Mouse (Mus musculus) heart, embryonic 15.5 days (tissue): ENCODE measurements around the gene 1700123O20Rik. TPM values are rescaled to one million over a fixed set of nuclear protein-coding genes. Genes with fewer than 3 reads are reported as not detected.

Experiments used
- ATAC-seq: fragments of 200-750 bp; cut with Nextera tagmentation; replicated peaks from 2 replicates; pipeline ENCODE4 v1.8.0; 2017; ENCODE audit warnings: low read depth, moderate TSS enrichment; ENCODE audit not compliant: insufficient number of reproducible peaks, insufficient read depth, low FRiP score
- H3K27ac ChIP-seq: fragments of 300-500 bp; sonication (generic); 2 replicates; pipeline ENCODE4 v1.5.1; 2015; ENCODE audit warnings: mild to moderate bottlenecking, inconsistent platforms
- H3K27me3 ChIP-seq: fragments of 300-500 bp; sonication (generic); 2 replicates; pipeline ENCODE4 v1.6.1; 2015; ENCODE audit warnings: inconsistent platforms
- H3K36me3 ChIP-seq: fragments of 300-500 bp; sonication (generic); 2 replicates; pipeline ENCODE4 v1.6.1; 2015; ENCODE audit warnings: mild to moderate bottlenecking, inconsistent platforms
- H3K4me1 ChIP-seq: fragments of 300-500 bp; sonication (generic); replicated peaks from 2 replicates; pipeline ENCODE4 v1.6.1; 2015; ENCODE audit warnings: inconsistent platforms
- H3K4me2 ChIP-seq: fragments of 300-500 bp; sonication (generic); 2 replicates; pipeline ENCODE4 v1.6.1; 2015; ENCODE audit warnings: inconsistent platforms, mild to moderate bottlenecking, moderate library complexity
- H3K4me3 ChIP-seq: fragments of 300-500 bp; sonication (generic); 2 replicates; pipeline ENCODE4 v1.5.1; 2015; ENCODE audit warnings: mild to moderate bottlenecking, inconsistent platforms
- H3K9ac ChIP-seq: fragments of 300-500 bp; sonication (generic); 2 replicates; pipeline ENCODE4 v1.6.1; 2015; ENCODE audit warnings: mild to moderate bottlenecking, inconsistent platforms
- H3K9me3 ChIP-seq: fragments of 300-500 bp; sonication (generic); replicated peaks from 2 replicates; pipeline ENCODE4 v1.6.1; 2016; ENCODE audit warnings: inconsistent platforms
- WGBS: fragments of 180-500 bp; shearing (Covaris S2); methylation state at CpG from one replicate; pipeline ENCODE4 v1.1.7; 2015; ENCODE audit warnings: mixed read lengths; 5-methylcytosine and 5-hydroxymethylcytosine counted together
- polyA plus RNA-seq: library from polyadenylated mRNA; unstranded; fragments of >200 nt; fragmentation: Nextera tagmentation; extraction: Ambion mirVana; gene quantifications from 2 replicates; pipeline ENCODE4 v1.2.1, GENCODE M21; 2015

1700123O20Rik gene
- polyA plus RNA-seq: 40.7 and 42.3 TPM in 2 replicates

DNA sequence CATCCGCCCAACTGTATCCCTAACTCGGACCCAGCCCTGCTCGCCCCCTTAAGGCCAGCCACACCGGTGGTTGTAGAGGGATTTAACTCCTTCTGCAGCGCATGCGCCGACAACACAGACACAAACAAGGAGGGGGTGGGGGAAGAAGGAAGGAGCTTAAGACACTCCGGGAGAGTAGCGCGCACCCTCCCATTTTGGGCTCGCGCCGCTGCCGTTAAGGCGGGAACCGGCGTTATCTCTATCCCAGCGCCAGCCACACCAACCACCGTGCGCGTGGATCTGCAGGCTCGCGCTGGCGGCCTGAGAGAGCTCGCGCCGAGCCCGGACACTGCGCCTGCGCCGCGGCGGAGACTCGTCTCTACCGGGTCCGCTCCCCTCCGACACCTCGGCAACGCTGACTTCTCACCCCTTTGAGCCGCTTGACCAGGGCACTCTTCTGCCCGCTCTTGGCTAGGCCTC is at the start of gene 1700123O20Rik:
1700123O20Rik (plus strand) TSS at position 154 of the 459 bp plus-strand sequence.
- peaks cover 28% of the 10 kb centered on the region for H3K4me1 ChIP-seq
- peak within 1 kb of the TSS; percentile 78 for H3K4me3 ChIP-seq
- H3K27me3 ChIP-seq: no peaks in the 10 kb centered on the region
- peak within 1 kb of the TSS; percentile 97 for H3K27ac ChIP-seq
- WGBS: under 1% methylated on average over 41 of the region's 41 CpGs
- peak within 1 kb of the TSS; percentile 94 for H3K9ac ChIP-seq
- peak within 1 kb of the TSS; percentile 66 for H3K4me2 ChIP-seq
- no peaks in the 10 kb centered on the region for H3K9me3 ChIP-seq
- H3K36me3 ChIP-seq: peaks cover 30% of the 10 kb centered on the region
- peak; percentile 82 for ATAC-seq

DNA sequence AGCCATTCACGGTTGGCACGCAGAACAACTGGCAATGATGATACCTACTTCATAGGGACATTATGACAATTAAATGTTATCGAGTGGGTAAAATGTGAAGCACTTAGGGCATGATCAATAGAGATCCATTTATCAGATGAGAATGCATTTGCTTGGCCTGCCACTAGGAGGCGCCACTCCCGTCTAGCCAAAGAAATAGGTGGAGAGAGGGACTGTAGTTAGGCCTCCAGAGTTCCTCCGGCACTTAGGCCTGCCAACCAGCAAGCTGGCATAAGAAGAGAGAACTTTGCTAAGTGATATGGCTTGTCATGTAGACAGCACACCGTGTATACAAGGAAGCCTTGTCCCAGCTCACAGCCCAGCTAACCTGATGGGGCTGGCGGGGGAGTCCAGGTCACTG is 49.1 kb upstream of the 1700123O20Rik start:
- H3K27me3 ChIP-seq: no peaks in the 10 kb centered on the region; the same call in 1 of the 2 replicates
- peaks cover 14% of the 10 kb centered on the region for H3K4me1 ChIP-seq
- H3K9ac ChIP-seq: no peak overlapping the region
- H3K36me3 ChIP-seq: peaks cover 7% of the 10 kb centered on the region; the same call in 1 of the 2 replicates
- H3K9me3 ChIP-seq: no peaks in the 10 kb centered on the region
- 57% methylated on average over 8 of the region's 8 CpGs for WGBS
- H3K27ac ChIP-seq: no peak overlapping the region
- no peak overlapping the region for H3K4me2 ChIP-seq
- H3K4me3 ChIP-seq: no peak overlapping the region
- ATAC-seq: no peak

DNA sequence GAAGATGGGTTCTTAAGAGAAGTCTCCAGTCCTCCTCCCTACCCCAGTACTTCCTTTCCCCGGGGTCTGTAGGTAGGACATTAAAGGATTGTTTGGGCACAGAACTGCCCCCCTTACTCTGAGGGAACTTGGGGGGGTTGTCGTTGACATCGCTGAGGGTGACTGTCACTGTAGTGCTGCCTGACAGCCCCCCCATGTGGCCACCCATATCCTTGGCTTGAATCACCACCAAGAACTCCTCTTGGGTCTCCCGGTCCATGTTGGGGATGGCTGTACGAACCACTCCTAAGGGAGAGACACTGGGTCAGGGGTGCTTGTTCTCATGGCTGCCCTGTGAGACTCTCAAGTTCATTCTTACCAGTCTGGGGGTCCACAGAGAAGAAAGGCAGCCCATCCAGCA is 47.8 kb upstream of the 1700123O20Rik start:
- H3K36me3 ChIP-seq: peaks cover 11% of the 10 kb centered on the region

DNA sequence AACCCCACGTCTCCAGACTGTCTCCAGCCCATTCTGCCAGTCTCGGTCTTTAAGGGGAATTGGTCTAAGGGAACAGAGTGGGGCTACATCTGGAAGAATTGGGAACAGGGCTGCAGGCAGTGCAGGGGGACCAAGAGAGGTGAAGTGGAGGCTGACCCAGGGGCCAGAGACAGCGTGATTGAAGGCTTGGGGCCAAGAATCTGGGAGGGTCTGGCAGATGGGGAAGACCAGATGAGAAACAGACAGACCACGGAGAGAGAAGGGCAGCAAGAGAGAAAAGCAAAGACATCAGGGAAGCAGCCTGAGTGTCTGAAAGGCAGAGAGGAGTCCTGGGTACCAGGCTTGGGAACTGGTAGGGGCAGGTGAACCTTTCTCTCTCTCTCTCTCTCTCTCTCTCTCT is 45.9 kb upstream of the 1700123O20Rik start:
- no peak for ATAC-seq
- Histone ChIP-seq H3K4me2 (peak overlapping the region; percentile 99), H3K4me1 (peaks cover 14% of the 10 kb centered on the region), H3K9ac (no peak overlapping the region), H3K36me3 (peaks cover 30% of the 10 kb centered on the region), H3K27me3 (no peaks in the 10 kb centered on the region; the same call in 1 of the 2 replicates), H3K27ac (no peak overlapping the region), H3K4me3 (peak overlapping the region; percentile 21; the same call in 1 of the 2 replicates), H3K9me3 (no peaks in the 10 kb centered on the region)
- WGBS: 41% methylated on average over 4 of the region's 4 CpGs

More for the DNA sequence above, 47.8 kb upstream of the 1700123O20Rik start:
- Histone ChIP-seq H3K4me3 (no peak overlapping the region), H3K27me3 (no peaks in the 10 kb centered on the region; the same call in 1 of the 2 replicates), H3K4me1 (peaks cover 14% of the 10 kb centered on the region), H3K9me3 (no peaks in the 10 kb centered on the region), H3K27ac (no peak overlapping the region), H3K9ac (no peak overlapping the region), H3K4me2 (no peak overlapping the region)
- 65% methylated on average over 5 of the region's 5 CpGs for WGBS
- no peak for ATAC-seq

DNA sequence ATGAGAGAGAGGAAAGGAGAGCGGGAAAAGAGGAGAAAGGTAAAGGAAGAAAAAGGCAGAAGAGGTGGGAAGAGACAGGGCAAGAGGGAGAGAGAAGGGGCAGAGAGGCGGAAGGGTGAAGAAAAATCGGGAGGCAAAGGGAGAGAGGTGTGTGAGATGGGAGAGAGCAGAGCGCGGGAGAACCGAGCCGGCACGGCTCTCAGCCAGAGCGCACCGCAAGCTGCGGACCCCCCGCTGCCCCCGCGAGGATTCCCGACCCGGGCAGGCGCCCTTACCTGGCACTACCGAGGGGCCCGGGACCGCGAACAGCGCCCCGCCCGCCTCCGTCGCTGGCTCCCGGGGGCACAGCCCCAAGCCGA is 45.1 kb upstream of the 1700123O20Rik start, which contains the start of gene Gm17606:
Gm17606 (plus strand) TSS at position 7 of the 359 bp plus-strand sequence.
- WGBS: 2% methylated on average over 28 of the region's 28 CpGs
- no peak for ATAC-seq
- Histone ChIP-seq H3K4me3 (peak within 1 kb of the TSS; percentile 67), H3K36me3 (peaks cover 38% of the 10 kb centered on the region), H3K27ac (peak within 1 kb of the TSS; percentile 71), H3K4me1 (peaks cover 14% of the 10 kb centered on the region), H3K4me2 (peak within 1 kb of the TSS; percentile 99), H3K9ac (peak within 1 kb of the TSS; percentile 92), H3K9me3 (no peaks in the 10 kb centered on the region), H3K27me3 (no peaks in the 10 kb centered on the region; the same call in 1 of the 2 replicates)

DNA sequence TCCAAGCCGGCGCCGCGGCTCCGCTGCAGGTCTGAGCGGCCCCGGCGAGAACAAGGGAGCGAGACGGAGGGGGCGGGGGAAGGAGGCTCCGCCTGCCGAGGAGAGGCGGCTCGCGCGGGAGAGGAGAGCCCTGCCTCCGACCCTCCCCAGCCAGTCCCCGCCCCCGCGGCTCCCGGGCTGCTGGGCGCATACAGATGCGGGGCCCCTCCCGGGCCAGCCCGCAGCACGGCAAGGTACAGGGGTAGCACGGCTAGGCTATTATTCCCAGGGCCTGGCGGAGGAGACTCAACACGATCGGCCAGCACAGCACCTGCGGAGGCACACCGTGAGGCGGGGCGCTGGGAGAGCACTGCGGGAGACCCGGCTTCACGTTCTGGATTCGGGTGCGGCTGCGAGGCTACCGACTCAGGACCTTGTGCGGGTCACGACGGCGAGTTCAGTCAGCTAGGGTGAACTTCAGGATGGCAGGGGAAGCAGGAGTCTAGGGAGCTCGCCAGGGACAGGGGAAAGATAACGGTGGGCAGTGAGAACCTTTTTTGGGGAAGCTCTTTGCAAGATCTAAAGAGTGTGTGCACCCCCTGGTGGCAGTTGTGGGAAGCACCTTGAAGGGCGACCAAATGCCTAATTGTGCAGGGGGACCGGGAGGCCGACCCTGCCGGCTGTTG is 44.6 kb upstream of the 1700123O20Rik start, which contains the start of gene Cdh24:
Cdh24 (minus strand) TSS at position 60 of the 665 bp plus-strand sequence.
- H3K9ac ChIP-seq: peak within 1 kb of the TSS; percentile 92
- peaks cover 43% of the 10 kb centered on the region for H3K36me3 ChIP-seq
- WGBS: under 1% methylated on average over 42 of the region's 52 CpGs
- peaks cover 14% of the 10 kb centered on the region for H3K4me1 ChIP-seq
- ATAC-seq: peak; percentile 90
- no peaks in the 10 kb centered on the region; the same call in 1 of the 2 replicates for H3K27me3 ChIP-seq
- H3K4me3 ChIP-seq: peak within 1 kb of the TSS; percentile 67
- no peaks in the 10 kb centered on the region for H3K9me3 ChIP-seq
- H3K27ac ChIP-seq: peak within 1 kb of the TSS; percentile 71
- peak within 1 kb of the TSS; percentile 99 for H3K4me2 ChIP-seq

DNA sequence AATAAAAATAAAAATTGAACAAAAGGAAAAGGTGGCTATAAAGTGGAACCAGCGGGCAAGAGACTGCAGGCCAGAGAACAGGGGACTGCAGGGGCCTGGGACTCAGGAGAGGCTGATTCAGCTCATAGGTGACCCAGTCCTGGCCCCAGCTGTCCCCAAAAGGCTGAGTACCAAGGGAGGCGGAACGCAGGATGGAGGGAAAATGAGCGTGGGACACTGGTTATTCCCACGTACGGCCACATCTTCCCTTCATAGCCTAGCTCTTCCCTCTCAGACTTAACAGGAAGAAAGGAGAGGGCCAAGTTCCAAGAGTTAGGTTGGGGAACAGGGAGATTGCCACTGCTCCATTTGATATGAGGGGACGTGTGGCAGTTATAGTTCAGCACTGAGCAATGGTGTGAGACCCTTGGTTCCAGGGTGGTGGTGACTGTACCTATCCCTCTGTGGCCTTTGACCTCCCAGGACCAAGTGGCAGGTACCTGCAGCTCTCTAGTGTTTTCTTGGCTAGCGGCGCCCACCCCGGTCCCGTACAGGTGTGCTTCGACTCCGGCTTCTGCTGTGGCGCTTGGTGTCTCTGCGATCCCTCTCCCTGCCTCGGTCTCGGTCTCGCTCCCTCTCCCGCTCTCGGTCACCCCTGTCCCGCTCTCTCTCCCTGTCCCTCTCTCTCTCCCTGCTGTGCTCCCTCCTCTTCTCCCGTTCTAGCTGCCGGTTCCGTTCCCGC is 43.6 kb upstream of the 1700123O20Rik start:
- no peak overlapping the region for H3K4me3 ChIP-seq
- no peak overlapping the region for H3K27ac ChIP-seq
- H3K36me3 ChIP-seq: peaks cover 53% of the 10 kb centered on the region
- ATAC-seq: no peak
- no peaks in the 10 kb centered on the region; the same call in 1 of the 2 replicates for H3K27me3 ChIP-seq
- H3K4me2 ChIP-seq: no peak overlapping the region
- 81% methylated on average over 25 of the region's 25 CpGs for WGBS
- H3K4me1 ChIP-seq: peaks cover 14% of the 10 kb centered on the region
- H3K9me3 ChIP-seq: no peaks in the 10 kb centered on the region
- no peak overlapping the region for H3K9ac ChIP-seq

DNA sequence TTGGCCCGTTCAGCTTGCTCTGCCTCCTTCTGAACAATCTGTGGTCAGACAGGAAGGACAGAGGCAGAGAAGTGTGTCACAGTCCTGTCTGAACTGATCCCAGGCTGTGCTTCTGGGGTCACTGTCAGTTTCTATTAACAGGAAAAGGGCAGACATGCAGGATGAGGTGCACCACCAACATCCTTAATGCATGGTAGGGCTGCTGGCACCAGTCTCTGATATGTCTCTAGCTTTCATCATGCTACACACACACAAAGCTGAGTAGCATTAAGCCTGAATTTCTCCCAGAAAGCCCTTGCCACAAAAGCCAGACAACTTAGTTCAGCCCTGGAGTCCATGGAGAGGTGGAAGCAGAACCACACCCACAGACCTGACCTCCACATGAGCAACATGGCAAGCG is 43.0 kb upstream of the 1700123O20Rik start:
- Histone ChIP-seq H3K4me1 (peaks cover 14% of the 10 kb centered on the region), H3K4me3 (no peak overlapping the region), H3K27me3 (no peaks in the 10 kb centered on the region; the same call in 1 of the 2 replicates), H3K36me3 (peaks cover 59% of the 10 kb centered on the region), H3K27ac (no peak overlapping the region), H3K9ac (no peak overlapping the region), H3K9me3 (no peaks in the 10 kb centered on the region), H3K4me2 (no peak overlapping the region)
- no peak for ATAC-seq
- 90% methylated on average over 2 of the region's 2 CpGs for WGBS

DNA sequence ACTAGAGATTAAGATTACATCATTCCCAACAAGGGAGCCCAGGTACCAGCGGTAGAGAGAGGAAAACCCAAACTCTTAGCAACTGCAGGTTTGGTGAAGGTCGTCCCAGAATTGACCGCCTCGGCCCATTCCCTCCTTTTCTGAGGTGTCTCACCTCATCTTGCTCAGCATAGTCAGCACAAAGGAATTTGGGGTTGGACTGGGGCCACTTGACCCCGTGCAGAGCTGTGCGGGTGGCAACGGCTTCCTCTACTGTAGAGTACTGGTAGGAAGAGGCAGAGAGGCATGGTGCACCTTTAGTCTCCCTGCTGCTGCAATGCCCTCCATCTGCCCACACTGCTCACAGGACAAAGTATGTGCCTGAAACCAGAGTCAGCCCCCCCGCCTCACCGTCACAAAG is 41.7 kb upstream of the 1700123O20Rik start:
- Histone ChIP-seq H3K4me3 (no peak overlapping the region), H3K27ac (no peak overlapping the region), H3K36me3 (peaks cover 69% of the 10 kb centered on the region), H3K9me3 (no peaks in the 10 kb centered on the region), H3K27me3 (no peaks in the 10 kb centered on the region; the same call in 1 of the 2 replicates), H3K9ac (no peak overlapping the region), H3K4me2 (no peak overlapping the region), H3K4me1 (peaks cover 16% of the 10 kb centered on the region)
- no peak for ATAC-seq
- 64% methylated on average over 9 of the region's 9 CpGs for WGBS

DNA sequence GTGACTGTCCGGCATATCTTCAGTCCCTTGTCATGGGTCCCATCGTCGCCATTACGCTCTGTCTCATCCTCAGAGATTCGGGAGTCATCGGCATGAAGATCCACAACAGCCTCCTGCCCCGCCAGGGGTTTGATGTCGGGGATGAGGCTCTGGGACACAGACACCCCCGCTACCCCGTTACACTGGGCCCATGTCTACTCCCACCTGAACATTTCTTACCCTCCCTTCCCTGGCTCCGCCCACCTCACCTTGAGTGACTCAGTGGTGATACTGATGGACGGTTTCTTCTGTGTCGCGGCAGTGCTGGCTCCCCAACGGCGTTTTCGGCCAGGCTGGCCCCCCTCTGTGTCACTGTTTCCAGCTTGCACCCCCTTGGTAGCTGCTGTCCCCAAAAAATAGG is 39.6 kb upstream of the 1700123O20Rik start:
- ATAC-seq: no peak
- WGBS: 94% methylated on average over 17 of the region's 17 CpGs

DNA sequence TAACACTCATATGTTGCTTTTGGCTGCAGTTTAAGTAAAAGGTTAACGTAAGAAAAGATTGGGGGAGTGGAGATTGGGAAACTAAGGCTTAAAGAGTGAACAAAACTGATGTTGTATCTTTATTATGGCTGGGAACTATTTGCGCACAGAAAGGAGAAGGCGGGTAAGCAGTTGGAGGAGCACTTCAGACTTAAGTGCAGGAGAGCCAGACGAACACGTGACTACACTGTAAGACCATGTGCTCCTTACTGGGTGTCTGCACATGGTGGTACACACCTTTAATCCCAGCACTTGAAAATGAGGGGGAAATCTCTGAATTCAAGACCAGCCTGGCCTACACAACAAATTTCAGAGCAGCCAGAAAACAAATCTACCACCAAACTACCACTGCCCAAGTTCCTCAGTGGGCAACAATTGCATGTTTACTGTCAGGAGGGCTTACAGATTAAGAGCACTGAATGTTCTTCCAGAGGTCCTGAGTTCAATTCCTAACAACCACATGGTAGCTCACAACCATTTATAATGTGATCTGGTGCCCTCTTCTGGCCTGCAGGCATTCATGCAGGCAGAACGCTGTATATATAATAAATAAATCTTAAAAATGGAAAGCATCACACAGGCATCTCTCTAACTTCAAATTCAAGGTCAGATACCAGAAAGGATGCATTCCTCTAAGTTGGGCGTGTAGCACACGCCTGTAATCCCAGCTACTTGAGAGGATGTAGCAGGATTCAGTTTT is 38.9 kb upstream of the 1700123O20Rik start:
- peaks cover 14% of the 10 kb centered on the region for H3K4me1 ChIP-seq
- H3K36me3 ChIP-seq: peaks cover 92% of the 10 kb centered on the region
- H3K27me3 ChIP-seq: no peaks in the 10 kb centered on the region
- H3K9ac ChIP-seq: no peak overlapping the region
- no peak for ATAC-seq
- H3K4me2 ChIP-seq: no peak overlapping the region
- no peak overlapping the region for H3K4me3 ChIP-seq
- H3K9me3 ChIP-seq: no peaks in the 10 kb centered on the region
- no peak overlapping the region for H3K27ac ChIP-seq
- WGBS: 90% methylated on average over 8 of the region's 8 CpGs

More for the DNA sequence above, 39.6 kb upstream of the 1700123O20Rik start:
- Histone ChIP-seq H3K9ac (no peak overlapping the region), H3K27me3 (no peaks in the 10 kb centered on the region), H3K4me2 (no peak overlapping the region), H3K4me1 (peaks cover 10% of the 10 kb centered on the region), H3K4me3 (no peak overlapping the region), H3K9me3 (no peaks in the 10 kb centered on the region), H3K36me3 (peaks cover 87% of the 10 kb centered on the region), H3K27ac (no peak overlapping the region)
